Mouse (Mus musculus): ENCODE results near the gene Adamts4.

The Adamts4 gene

GRCm38 (mm10) chr1:171249913-171250600 lies at the start of gene Adamts4:
TSS of gene Adamts4 (plus strand) at chr1:171250421.
- DNase-seq = peak; percentile 98

- peak; percentile 78 for DNase-seq
Observed at GRCm38 (mm10) chr1:171200769-171201168, 49.5 kb upstream of the Adamts4 start.

- DNase-seq = no peak
Observed at GRCm38 (mm10) chr1:171203471-171204248, 46.6 kb upstream of the Adamts4 start.

- DNase-seq = peak; percentile 68
Observed at GRCm38 (mm10) chr1:171204249-171204644, 46.0 kb upstream of the Adamts4 start.

- DNase-seq = peak; percentile 97
Observed at GRCm38 (mm10) chr1:171205704-171206493, 44.3 kb upstream of the Adamts4 start.

GRCm38 (mm10) chr1:171209409-171209808 lies 40.8 kb upstream of the Adamts4 start:
- no peak for DNase-seq

GRCm38 (mm10) chr1:171212854-171213253 lies 37.4 kb upstream of the Adamts4 start:
- DNase-seq = peak; percentile 71

GRCm38 (mm10) chr1:171213801-171214496 lies 36.3 kb upstream of the Adamts4 start, which contains the start of gene Nr1i3:
TSS of gene Nr1i3 (plus strand) at chr1:171213970.
- DNase-seq = peak; percentile 87

GRCm38 (mm10) chr1:171216241-171216955 lies 33.8 kb upstream of the Adamts4 start:
- DNase-seq = peak; percentile 87

- DNase-seq = peak; percentile 96
Observed at GRCm38 (mm10) chr1:171220871-171221270, 29.4 kb upstream of the Adamts4 start.

GRCm38 (mm10) chr1:171221281-171222193 lies 28.7 kb upstream of the Adamts4 start:
- no peak for DNase-seq

- peak; percentile 100 for DNase-seq
Observed at GRCm38 (mm10) chr1:171222238-171223155, 27.7 kb upstream of the Adamts4 start, which contains the start of gene Tomm40l. TSS of gene Tomm40l (minus strand) at chr1:171222514.

- DNase-seq = no peak
Observed at GRCm38 (mm10) chr1:171223168-171223567, 27.1 kb upstream of the Adamts4 start.

- DNase-seq = peak; percentile 90
Observed at GRCm38 (mm10) chr1:171223796-171224195, 26.4 kb upstream of the Adamts4 start.

GRCm38 (mm10) chr1:171224857-171225256 lies 25.4 kb upstream of the Adamts4 start, which contains the start of gene Apoa2:
TSS of gene Apoa2 (plus strand) at chr1:171225054.
- DNase-seq = peak; percentile 85

GRCm38 (mm10) chr1:171226780-171227179 lies 23.4 kb upstream of the Adamts4 start:
- DNase-seq = peak; percentile 70

GRCm38 (mm10) chr1:171227879-171228278 lies 22.3 kb upstream of the Adamts4 start:
- peak; percentile 67 for DNase-seq

GRCm38 (mm10) chr1:171229750-171230149 lies 20.5 kb upstream of the Adamts4 start:
- peak; percentile 74 for DNase-seq

GRCm38 (mm10) chr1:171230215-171230614 lies 20.0 kb upstream of the Adamts4 start:
- DNase-seq = peak; percentile 77
